Mouse (Mus musculus) retina, postnatal 7 days (tissue): ENCODE data around the gene Gipr.

Experiments
- DNase-seq: peaks from one replicate; pipeline ENCODE4 v3.0.0-alpha.2; 2012; ENCODE audit warnings: low read depth, low spot score

The Gipr gene

DNA sequence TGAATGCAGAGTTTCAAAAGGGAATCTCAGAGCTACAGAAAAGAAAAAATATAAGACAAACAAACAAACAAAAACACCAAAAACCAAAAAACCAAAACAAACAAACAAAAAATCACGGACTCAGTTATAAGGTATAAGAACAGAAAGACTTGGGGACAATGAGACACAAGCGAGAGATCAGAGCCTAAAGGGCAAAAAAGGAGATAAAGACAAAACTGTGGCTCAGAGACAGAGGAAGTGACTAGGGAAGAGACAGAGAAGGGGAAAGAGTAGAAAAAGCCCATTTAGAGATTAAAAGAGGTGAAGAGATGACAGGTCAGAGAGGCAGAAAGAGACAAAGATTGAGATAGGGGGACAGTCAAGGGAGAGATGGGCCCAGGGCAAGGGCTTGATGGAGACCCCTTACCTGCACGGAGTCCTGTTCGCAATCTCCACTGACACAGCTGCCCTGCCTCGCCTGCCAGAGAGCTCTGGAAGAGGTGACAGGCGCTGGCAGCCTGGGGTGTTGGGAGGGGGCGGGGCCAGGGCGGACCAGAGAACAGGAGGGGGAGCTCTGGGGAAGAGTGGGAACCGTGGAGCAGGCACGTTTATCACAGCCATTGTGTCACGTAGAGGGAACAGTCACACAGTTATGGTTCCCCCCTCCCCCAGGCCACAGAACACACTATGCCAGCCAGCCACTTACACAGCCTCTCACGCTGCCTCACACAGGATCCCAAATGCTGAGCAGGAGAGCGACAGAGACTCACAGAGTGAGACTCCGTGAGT, at the start of gene Gipr:
Gene Gipr (minus strand): TSS at position 472 of the 768 bp plus-strand sequence.
- DNase-seq: no peak

DNA sequence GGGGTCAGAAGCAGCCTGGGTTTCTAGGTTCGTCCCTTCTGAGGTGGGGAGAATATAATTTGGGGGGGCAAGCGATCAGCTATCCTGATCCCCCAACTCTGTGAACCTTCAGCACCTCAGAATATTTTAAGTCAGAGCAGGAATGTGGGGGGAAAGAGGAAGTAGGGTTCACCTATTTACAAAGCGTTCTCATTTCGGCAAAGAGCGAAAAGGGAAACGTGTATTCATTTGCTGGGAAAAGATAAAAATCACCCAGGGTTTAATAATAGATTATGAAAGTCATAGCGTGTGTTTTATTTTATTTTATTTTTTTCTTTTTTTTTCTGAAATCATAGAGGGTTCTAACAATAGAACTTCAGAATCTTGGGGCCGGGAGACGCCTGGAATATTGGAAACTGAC, 49.0 kb upstream of the Gipr start:
- no peak for DNase-seq

DNA sequence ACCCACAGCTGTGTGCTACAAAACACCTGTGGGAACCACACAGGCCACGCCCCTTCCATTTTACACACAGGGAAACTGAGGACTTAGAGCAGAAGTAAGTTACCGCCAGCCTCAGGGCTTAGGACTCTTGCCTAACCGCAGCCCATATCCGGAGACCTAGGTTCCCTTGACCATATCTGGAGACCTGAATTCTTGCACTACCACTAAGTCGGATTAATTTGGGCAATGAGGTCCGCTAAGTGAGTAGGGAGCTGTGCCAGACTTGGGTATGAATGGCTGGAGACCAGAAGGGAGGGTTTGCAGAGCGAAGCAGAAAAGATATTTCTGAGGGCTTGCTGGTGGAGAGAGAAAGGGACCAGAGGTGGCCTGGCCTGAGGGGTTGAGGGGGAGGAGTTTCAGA, 48.4 kb upstream of the Gipr start:
- no peak for DNase-seq

DNA sequence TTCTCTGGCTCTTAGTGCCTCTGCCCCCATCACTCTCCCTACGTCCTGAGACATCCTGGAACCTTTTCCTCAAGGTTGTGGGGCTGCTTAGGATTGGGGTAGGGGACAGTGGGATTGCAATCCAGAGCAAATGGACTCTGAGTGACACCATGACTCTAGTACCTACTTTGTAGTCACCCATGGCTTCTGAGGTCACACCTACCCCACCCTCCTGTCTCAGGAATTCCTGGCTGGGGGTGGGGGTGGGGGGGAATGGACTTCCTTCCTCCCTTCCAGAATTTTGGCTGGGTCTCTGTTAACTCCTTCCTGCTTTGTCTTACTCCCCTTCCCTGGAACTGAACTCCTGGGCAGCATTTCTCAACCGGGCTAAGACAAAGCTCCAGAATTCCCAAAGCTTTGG, 47.5 kb upstream of the Gipr start:
- DNase-seq: no peak

DNA sequence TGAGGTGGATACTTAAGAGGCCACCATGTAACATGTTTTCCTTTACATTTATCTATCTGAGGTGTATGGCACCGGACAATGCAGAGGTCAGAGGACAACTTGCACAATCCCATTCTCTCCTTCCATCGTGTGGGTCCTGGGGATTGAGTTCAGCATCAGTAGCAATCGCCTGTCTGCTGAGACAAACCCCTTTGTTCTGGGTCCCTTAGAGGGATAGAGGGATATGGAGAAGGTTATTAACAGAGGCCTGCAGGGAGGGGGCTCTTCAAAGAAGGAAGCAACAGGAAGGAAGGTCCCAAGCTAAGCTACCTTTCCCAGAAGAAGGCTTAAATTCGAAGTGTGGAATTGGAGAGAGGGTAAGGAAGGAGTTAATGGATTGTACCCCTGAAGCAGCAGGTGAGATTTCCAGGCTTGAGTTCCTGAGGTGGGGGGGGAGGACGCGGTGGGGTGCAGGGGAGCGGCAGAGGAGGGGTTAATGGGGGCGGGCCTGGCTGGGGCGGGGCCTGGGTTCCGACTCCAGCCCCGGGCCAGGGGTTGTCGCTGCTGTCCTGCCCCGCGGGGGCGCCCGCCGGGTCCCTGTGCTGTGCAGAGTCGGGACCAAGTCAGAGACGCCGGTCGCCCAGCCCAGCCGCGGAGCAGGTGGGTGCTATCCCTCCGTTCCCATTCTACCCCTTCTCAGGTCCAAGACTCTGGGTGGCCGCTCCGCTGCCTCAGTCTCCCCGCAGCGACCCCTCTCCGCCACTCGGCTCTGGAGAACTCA, 46.2 kb upstream of the Gipr start, which contains the start of gene Gpr4:
Gene Gpr4 (plus strand): TSS at position 543 of the 760 bp plus-strand sequence.
- DNase-seq: no peak

DNA sequence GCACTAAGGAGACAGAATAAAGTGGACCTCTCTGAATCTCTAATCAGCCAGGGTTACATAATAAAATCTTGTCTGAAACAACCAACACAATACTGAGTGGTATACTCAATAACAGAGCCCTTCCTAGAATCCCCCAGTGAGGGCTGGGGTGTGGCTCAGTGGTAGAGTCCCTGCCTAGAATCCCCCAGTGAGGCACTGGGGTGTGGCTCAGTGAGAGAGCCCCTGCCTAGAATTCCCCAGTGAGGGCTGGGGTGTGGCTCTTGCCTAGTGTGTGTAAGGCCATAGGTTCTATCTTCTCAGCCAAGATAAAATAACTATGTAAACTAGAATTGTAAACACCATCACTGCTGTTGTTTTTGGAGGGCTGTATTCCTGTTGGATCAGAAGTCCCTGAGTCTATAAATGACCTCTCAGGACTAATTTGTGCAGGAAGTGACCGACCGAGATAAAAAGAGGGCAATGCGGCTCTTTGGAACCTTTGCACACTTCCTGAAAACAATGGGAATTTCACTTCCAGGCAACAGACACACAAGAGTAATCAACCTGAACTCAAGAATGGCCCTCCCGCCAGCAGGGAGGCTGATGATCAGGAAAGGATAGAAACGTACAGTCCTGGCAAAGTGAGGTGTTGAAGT, 45.2 kb upstream of the Gipr start:
- DNase-seq: no peak

DNA sequence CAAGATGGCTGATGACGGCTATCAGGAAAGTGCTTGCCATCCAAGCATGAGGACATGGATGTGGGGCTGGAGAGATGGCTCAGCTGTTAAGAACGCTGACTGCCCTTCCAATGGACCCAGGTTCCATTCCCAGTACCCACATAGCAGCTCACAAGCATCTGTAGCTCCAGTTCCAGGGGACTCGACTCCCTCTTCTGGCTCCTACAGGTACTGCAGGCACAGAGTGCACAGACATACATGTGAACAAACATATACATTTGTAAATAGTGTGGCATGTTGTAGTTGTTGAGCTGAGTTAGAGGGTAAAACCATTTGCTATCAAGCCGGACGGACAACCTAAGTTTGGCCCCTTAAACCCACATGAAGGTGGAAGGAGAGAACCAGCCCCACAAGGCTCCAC, 44.1 kb upstream of the Gipr start:
- DNase-seq: no peak

DNA sequence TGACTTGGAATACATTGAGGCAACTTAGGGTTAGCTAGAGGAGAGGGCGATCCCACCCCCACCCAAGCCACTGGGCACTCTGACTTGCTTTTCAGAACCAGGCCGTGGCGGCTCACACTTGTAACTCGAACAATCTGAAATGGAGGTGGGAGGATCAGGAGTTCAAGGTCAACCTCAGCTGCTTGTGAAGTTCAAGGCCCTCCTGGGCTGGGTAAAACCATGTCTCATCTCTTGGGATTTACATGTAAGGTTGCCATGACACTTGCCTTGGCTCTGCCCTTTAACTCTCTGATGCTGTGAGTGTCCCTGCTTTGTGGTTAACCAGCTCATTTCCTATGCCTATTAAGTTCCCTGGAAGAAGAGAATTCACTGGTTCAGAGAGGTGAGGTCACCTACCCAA, 43.6 kb upstream of the Gipr start:
- no peak for DNase-seq

DNA sequence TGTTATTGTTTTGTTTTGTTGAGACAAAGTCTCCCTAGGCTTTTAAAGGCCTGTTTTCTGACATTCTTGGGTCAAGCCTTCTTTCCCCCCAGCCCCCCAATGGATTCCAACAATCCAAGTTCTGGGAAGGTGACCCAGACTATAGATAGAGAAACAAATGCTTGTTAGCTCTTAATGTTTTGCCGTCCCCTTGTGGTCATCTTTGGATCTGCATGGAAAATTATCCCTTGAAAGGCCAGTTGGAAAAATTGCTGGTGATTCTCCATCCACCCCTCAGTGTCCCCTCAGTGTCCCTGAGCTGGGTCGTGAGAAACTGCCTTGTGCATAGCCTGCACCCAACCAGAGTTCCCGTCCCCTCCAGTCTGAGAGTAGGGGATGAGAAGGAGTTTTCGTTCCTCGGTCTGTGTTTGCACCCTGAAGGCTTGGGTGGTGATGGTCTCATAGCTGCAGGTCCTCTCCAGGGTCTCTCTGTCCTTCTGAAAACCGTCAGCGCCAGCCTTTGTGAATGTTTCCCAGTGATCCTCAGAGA, 43.1 kb upstream of the Gipr start:
- peak; percentile 70 for DNase-seq

DNA sequence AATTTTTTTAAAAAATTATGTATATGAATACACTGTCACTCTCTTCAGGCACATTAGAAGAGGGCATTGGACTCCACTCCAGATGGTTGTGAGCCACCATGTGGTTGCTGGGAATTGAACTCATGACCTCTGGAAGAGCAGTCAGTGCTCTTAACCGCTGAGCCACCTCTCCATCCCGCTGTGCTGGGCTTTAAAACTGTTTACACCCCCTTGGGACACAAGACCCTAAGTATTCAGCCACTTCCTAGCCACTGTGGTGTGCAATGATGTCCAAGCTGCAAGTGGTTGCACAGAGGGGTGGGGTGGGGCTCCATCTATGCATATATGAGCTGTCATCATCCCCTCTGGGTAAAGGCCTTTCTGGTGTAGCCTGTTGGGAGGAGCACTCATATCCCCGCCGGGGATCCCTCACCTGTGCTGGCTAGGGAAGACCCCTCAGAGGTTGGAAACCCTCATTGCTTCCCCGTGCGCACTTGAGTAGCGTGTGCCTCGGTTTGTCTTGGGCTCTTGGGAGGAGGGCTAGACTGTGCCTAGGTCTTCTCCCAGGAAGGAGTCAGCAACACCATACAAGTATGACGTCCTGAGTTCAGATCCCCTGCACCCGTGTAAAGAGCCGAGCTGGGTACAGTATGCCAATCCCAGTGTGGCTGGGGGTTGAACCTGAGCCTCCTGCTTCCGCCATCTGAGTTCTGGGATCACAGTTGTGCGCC, 42.4 kb upstream of the Gipr start:
- DNase-seq: no peak

DNA sequence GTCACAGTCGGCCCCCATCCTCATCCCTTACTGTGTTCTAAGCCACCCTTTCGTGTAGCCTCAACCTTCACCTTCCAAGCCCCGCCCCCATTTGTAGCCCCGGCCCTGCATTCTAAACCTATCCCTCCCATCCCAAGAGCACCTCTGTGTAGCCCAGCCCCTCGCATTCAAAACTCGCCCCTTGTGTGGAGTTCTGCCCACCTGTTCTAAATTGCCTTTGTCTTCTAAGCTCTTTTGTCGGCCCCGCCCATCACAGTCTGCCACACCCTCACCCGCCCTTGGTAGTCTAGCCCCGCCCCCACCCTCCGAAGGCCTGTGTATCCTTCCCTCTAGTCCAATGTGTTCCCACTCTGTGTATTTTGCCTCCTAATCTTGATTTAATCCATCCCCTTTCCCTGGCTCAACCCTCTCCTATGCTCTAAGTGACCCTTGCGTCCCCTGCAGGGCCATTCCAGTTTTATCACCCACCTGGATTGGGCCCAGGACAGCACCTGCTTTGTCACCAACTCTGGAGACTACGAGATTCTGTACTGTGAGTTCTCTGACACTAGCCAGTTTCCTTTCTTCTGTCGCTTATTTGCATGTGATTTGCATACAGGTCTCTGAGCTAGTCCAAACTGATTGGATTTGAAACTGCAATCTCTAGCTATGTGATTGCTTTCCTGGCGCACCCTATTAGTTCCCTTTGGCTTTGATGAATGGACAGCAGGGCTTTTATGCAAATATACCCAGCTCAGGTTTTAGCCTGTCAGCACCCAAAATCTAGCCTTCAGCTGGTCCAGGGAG, 36.3 kb upstream of the Gipr start:
- DNase-seq: no peak

DNA sequence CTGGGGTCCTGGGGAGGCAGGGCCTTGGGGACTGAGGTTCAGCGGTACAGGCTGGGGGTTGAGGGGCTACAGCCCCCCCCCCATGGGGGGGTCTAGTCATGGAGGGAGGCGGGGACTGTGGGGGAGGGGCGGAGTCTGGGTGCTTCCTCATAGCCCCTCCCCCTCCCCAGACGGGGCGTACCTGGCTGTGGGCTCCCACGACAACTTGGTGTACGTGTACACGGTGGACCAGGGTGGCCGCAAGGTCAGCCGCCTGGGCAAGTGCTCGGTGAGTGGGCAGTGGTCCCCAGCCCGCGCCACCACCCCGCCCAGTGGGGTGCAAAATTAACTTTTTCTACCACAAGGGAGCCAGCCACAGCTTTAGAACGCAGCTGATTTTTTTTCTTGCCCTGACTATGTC, 35.7 kb upstream of the Gipr start:
- DNase-seq: no peak

DNA sequence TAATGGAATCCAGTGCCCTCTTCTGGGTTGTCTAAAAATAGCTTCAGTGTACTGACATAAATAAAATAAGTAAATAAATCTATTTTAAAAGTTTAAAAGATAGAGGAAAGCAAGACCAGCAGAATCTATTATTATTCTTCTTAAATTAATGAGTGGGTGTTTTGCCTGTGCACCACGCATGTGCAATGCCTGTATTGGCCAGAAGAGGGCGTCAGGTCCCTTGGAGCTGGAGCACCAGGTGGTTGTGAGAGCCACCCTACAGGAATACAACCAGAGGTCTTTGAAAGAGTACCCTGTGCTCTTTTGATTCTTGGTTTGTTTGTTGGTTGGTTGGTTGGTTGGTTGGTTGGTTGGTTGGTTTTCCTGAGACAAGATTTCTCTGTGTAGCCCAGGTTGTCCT, 32.1 kb upstream of the Gipr start:
- DNase-seq: no peak

DNA sequence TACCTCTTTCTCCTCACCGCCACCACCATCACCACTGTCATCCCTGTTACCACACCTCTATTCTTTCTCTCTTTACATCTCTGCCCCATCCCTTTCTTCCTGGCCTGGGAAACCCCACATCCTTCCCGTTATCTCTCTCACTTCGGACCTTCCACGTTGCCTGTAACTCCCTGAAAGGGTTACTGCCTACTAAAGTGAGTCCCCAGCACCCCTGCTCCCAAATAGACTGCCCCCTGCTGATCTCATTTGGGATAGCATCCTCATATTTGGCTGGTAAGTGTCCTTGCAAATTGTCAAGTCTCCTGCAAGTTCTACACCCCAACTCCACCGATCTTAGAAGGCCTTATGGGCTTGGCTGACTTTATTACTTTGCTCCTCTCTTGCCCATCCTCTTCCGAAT, 30.7 kb upstream of the Gipr start:
- no peak for DNase-seq

DNA sequence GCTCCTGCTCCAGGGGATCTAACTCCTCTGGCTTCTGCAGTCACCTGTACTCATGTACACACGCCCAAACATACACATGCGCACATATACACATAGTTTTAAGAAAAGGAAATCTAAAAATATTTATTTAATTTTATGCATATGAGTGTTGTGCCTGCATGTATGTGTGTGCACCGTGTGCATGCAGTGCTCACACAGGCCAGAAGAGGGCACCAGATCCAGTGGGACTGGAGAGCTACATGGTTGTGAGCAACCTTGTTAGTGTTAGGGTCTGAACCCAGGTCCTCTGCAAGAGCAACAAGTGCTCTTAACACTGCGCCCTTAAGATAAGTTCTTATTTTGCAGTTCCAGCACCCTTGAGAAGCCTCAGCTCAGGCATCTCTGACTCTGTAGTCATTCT, 28.7 kb upstream of the Gipr start:
- no peak for DNase-seq

DNA sequence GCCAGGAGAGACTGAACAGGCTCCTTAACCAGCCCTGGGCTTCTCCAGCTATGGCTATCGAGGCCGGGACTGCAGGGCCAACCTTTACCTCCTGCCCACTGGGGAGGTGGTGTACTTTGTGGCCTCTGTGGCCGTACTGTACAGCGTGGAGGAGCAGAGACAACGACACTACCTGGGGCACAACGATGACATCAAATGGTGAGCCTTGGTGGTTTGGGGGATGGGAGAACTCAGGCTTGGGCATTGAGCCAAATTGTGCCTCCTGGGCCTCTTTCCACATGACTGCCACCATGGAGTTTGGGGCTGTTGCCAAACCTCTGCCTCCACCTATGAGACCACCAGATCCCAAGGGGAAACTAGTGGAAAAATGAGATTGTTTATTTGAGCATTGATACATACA, 18.8 kb upstream of the Gipr start:
- no peak for DNase-seq

DNA sequence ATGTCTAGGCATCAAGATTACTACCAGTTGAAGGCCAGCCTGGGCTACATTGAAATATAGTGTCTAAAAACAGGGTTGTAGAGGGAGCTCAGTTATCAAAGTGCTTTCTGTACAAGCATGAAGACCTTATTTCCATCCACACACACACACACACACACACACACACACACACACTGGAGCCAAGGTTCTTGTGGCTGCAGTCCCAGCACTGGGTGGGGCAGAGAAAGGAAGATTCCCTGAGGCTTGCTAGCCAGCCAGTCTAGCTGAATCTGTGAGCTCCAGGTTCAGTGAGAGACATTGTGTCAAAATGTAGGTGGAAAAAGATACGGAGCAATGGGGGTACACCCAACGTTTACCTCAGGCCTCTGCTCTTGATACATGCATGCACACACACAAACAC, 18.3 kb upstream of the Gipr start:
- no peak for DNase-seq

DNA sequence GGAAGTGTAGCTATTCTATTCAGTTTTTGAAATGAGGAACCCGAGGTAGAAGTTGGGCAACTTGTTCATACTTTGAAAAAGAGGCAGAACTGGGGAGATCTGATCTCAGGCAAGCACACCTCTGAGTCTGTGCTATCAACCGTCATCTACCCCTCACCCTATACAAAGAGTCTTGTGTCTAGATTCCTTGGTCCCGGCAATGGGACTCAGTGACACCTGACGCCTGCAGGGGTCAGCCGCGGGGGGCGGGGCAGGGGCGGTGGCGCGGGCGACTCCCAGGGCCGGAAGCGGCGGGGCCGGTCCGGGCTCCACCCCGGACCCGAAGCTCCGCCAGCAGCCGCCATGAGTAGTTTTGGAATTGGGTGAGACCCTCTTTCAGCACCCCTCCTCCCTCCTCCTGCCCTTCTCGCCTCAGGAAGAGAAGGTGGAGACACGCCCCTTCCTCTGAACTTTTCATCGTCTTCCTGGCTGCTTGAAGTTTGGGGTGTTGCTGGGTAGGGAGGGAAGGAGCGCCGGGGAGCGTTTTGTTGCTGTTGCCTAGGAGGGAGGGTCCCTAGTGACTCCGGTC, 15.0 kb upstream of the Gipr start:
- DNase-seq: no peak

DNA sequence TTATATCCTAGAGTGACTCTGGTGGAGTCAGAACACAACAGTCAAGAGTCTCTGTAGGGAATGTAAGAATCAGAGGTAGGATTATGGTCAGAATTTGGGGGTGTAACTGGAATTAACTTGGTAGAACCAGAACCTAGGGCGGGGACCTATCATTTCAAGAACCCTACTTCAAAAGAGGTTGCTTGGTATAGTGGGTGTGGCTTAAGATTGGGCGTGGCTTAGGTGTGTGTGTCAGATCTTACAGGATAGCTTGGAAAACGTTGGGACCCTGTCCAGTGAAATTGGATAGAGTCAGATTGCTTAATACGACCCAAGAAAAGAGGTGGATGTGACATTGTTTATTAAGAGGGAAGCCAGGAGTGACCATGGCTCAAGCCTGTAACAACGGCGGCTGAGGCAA, 14.0 kb upstream of the Gipr start:
- DNase-seq: no peak

DNA sequence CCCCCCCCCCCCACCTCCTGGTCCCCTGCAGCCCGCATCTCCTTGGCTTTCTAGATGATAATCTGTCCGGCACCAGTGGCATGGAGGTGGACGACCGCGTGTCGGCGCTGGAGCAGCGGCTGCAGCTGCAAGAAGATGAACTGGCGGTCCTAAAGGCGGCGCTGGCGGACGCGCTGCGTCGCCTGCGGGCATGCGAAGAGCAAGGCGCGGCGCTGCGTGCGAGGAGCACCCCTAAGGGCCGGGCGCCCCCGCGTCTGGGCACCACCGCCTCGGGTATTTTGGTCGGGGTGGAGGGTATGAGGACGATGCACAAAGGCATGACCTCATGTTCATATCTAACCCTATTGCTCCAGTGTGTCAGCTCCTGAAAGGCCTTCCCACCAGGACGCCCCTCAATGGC, 13.2 kb upstream of the Gipr start:
- DNase-seq: peak; percentile 57
